Mouse (Mus musculus): ENCODE results near the gene Dhx9. TPM values are rescaled to one million over a fixed set of nuclear protein-coding genes. Genes with fewer than 3 reads are reported as not detected.

Dhx9 gene
- total and polyA plus RNA-seq, 3 experiments, result 82.0 to 262 (median 170) TPM

DNA sequence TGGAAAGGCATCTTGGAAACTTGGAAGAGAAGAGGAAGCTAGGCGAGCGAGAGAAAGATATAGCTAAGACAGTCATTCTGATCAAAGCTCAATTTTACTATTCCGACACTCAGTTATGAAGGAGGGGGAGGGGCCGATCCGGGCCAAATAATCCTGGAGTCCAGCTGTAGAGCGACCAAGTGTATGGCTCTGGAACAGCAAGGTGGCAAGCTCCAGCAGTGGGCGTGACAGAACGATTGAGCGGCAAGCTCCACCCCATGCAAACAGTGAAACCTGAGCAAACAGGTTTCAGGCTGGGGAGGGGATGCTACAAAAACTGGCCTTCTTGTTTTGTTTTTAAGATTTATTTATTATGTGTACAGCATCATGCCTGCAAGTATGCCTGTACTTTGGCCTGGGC is 12.6 kb upstream of the Dhx9 start:
- H3K36me3 ChIP-seq (ENCODE audit: control insufficient read depth in 1 of 2, insufficient read depth in 2 of 2, low read length in 2 of 2), result no peaks in the 10 kb centered on the region

DNA sequence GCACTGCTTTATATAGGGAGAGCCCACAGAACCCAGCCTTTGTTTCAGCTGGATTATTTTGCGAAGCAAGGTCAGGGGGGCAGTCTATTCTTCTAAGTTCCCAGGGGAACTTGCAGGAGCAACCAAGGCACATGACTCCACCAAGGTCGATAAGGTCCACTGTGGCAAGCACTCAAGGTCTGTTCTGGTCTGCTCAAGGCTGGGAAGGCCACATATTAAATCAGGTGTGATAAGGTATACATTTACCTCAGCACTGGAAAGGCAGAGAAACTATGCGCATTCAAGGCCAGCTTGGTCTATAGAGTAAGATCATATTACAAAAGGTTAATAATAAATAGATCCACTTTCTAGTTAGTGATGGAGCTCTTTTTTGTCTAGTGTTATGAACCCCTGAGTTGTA is 8.6 kb upstream of the Dhx9 start:
- Histone ChIP-seq H3K9ac (ENCODE audit: control insufficient read depth, low read depth, low read length, poor library complexity, severe bottlenecking) (no peak overlapping the region), H3K27ac (ENCODE audit: control insufficient read depth, low read depth, low read length) (no peak overlapping the region), H3K36me3 (ENCODE audit: control insufficient read depth in 1 of 2, insufficient read depth in 2 of 2, low read length in 2 of 2) (no peaks in the 10 kb centered on the region; a peak in 1 of 4 replicates), H3K9me3 (replicated peaks; ENCODE audit: insufficient read depth, low read length) (no peaks in the 10 kb centered on the region), H3K4me1 (ENCODE audit: control insufficient read depth in 1 of 2, insufficient read depth in 2 of 2, low read length in 2 of 2) (no peaks in the 10 kb centered on the region), H3K79me2 (ENCODE audit: control insufficient read depth, insufficient read depth, low read length, poor library complexity) (no peaks in the 10 kb centered on the region), H3K27me3 (ENCODE audit: control insufficient read depth in 1 of 2, insufficient read depth in 2 of 2, low read length in 2 of 2) (no peaks in the 10 kb centered on the region), H3K4me3 (ENCODE audit: control insufficient read depth in 1 of 2, insufficient read depth in 1 of 2, low read depth in 2 of 2, low read length in 2 of 2) (no peak overlapping the region)
- TF ChIP-seq E2F4 (IDR thresholded peaks at IDR 0.05; ENCODE audit: borderline replicate concordance, low read depth, low read length) (no peak), ZC3H11A (IDR thresholded peaks at IDR 0.05; ENCODE audit: low read depth, low read length) (no peak), MEF2A (IDR thresholded peaks at IDR 0.05; ENCODE audit: extremely low read depth, insufficient replicate concordance, low read depth, low read length, poor library complexity, severe bottlenecking) (no peak), JUND (IDR thresholded peaks at IDR 0.05; ENCODE audit: low read depth, low read length) (no peak), GATA1 (IDR thresholded peaks at IDR 0.05; ENCODE audit: low read depth, low read length) (no peak), POLR2A (IDR thresholded peaks at IDR 0.05; ENCODE audit: control insufficient read depth in 1 of 2, insufficient read depth in 1 of 2, low read depth in 1 of 2, low read length in 2 of 2, poor library complexity in 1 of 2) (no peak), SMC3 (IDR thresholded peaks at IDR 0.05; ENCODE audit: low read depth, low read length) (no peak), GABPA (IDR thresholded peaks at IDR 0.05; ENCODE audit: low read depth, low read length) (no peak), USF2 (IDR thresholded peaks at IDR 0.05; ENCODE audit: borderline replicate concordance in 1 of 2, insufficient read depth in 1 of 2, low read depth in 1 of 2, low read length in 2 of 2) (no peak)
- DNase-seq (ENCODE audit: low read depth, low spot score), result no peak

More for the DNA sequence above, 12.6 kb upstream of the Dhx9 start:
- no peaks in the 10 kb centered on the region for H3K27me3 ChIP-seq (ENCODE audit: control insufficient read depth in 1 of 2, insufficient read depth in 2 of 2, low read length in 2 of 2)
- no peak for TF ChIP-seq BHLHE40 (IDR thresholded peaks at IDR 0.05; ENCODE audit: borderline replicate concordance, low read depth, low read length)
- no peak for TF ChIP-seq ZC3H11A (IDR thresholded peaks at IDR 0.05; ENCODE audit: low read depth, low read length)
- TF ChIP-seq ZMIZ1 (IDR thresholded peaks at IDR 0.05; ENCODE audit: low read depth, low read length), result no peak
- no peak for TF ChIP-seq USF2 (IDR thresholded peaks at IDR 0.05; ENCODE audit: borderline replicate concordance in 1 of 2, insufficient read depth in 1 of 2, low read depth in 1 of 2, low read length in 2 of 2)
- TF ChIP-seq SIN3A (IDR thresholded peaks at IDR 0.05; ENCODE audit: low read length), result no peak
- no peak for TF ChIP-seq MEF2A (IDR thresholded peaks at IDR 0.05; ENCODE audit: extremely low read depth, insufficient replicate concordance, low read depth, low read length, poor library complexity, severe bottlenecking)
- TF ChIP-seq POLR2AphosphoS5 (IDR thresholded peaks at IDR 0.05; ENCODE audit: borderline replicate concordance, low read depth, low read length), result no peak
- no peak for TF ChIP-seq ETS1 (IDR thresholded peaks at IDR 0.05; ENCODE audit: low read depth, low read length)
- no peak for TF ChIP-seq HCFC1 (IDR thresholded peaks at IDR 0.05; ENCODE audit: low read depth, low read length)
- no peak for TF ChIP-seq TAL1 (IDR thresholded peaks at IDR 0.05; ENCODE audit: low read length)
- TF ChIP-seq USF1 (IDR thresholded peaks at IDR 0.05; ENCODE audit: low read depth, low read length), result no peak
- TF ChIP-seq NELFE (IDR thresholded peaks at IDR 0.05; ENCODE audit: low read depth, low read length), result no peak
- no peak for TF ChIP-seq ZKSCAN1 (IDR thresholded peaks at IDR 0.05; ENCODE audit: low read depth, low read length)
- no peak for TF ChIP-seq TCF12 (IDR thresholded peaks at IDR 0.05; ENCODE audit: low read depth, low read length)
- TF ChIP-seq CTCF (IDR thresholded peaks at IDR 0.05 in 2 of 3, conservative IDR thresholded peaks at IDR 0.05 in 1 of 3; ENCODE audit: control insufficient read depth in 1 of 3, insufficient read depth in 1 of 3, low read depth in 2 of 3, low read length in 3 of 3, poor library complexity in 1 of 3, severe bottlenecking in 1 of 3), result no peak
- no peak for TF ChIP-seq MXI1 (IDR thresholded peaks at IDR 0.05; ENCODE audit: low read depth, low read length)
- no peak for TF ChIP-seq UBTF (IDR thresholded peaks at IDR 0.05; ENCODE audit: borderline replicate concordance, insufficient read depth, low read depth, low read length)
- TF ChIP-seq ZNF384 (IDR thresholded peaks at IDR 0.05; ENCODE audit: low read depth, low read length), result no peak
- H3K4me1 ChIP-seq (ENCODE audit: control insufficient read depth in 1 of 2, insufficient read depth in 2 of 2, low read length in 2 of 2), result no peaks in the 10 kb centered on the region
- no peak overlapping the region for H3K27ac ChIP-seq (ENCODE audit: control insufficient read depth, low read depth, low read length)
- H3K9me3 ChIP-seq (replicated peaks; ENCODE audit: insufficient read depth, low read length), result no peaks in the 10 kb centered on the region
- H3K79me2 ChIP-seq (ENCODE audit: control insufficient read depth, insufficient read depth, low read length, poor library complexity), result no peaks in the 10 kb centered on the region
- no peak overlapping the region for H3K9ac ChIP-seq (ENCODE audit: control insufficient read depth, low read depth, low read length, poor library complexity, severe bottlenecking)
- no peak for DNase-seq (ENCODE audit: low read depth, low spot score)
- H3K4me3 ChIP-seq (ENCODE audit: control insufficient read depth in 1 of 2, insufficient read depth in 1 of 2, low read depth in 2 of 2, low read length in 2 of 2), result no peak overlapping the region
